Mouse (Mus musculus): Measurements from ENCODE around the gene Itih3. TPM values are rescaled to one million over a fixed set of nuclear protein-coding genes. Genes with fewer than 3 reads are reported as not detected.

Gene Itih3
- polyA plus RNA-seq, 1 experiment from 2014 or later: 0.32 TPM

GRCm38 (mm10) chr14:30913404-30913803, 10.2 kb downstream of the Itih3 start:
- DNase-seq (ENCODE audit: low spot score) (no peak), ATAC-seq (replicated peaks; ENCODE audit: insufficient number of reproducible peaks, low FRiP score, low TSS enrichment, low read depth) (no peak)
- no peaks in the 10 kb centered on the region for H3K9me3 ChIP-seq (replicated peaks; ENCODE audit: control insufficient read depth, low read length)
- H3K27ac ChIP-seq (replicated peaks; ENCODE audit: low read depth, low read length): no peak overlapping the region
- H3K9ac ChIP-seq (replicated peaks; ENCODE audit: low read length): no peak overlapping the region
- no peaks in the 10 kb centered on the region for H3K27me3 ChIP-seq (ENCODE audit: control insufficient read depth, insufficient read depth, low read length)
- no peaks in the 10 kb centered on the region for H3K4me1 ChIP-seq (ENCODE audit: control insufficient read depth, insufficient read depth, low read length)
- H3K4me3 ChIP-seq (ENCODE audit: low read depth, low read length): no peak overlapping the region
- H3K36me3 ChIP-seq (replicated peaks; ENCODE audit: control insufficient read depth, insufficient read depth, low read depth, low read length): no peaks in the 10 kb centered on the region
- no peak overlapping the region for H3K4me2 ChIP-seq (ENCODE audit: low read depth, low read length)
- WGBS: 89% methylated on average over 5 of the region's 5 CpGs

GRCm38 (mm10) chr14:30912641-30913040, 10.9 kb downstream of the Itih3 start:
- Histone ChIP-seq H3K4me2 (ENCODE audit: low read depth, low read length) (no peak overlapping the region), H3K9ac (replicated peaks; ENCODE audit: low read length) (no peak overlapping the region), H3K4me3 (ENCODE audit: low read depth, low read length) (no peak overlapping the region), H3K9me3 (replicated peaks; ENCODE audit: control insufficient read depth, low read length) (no peaks in the 10 kb centered on the region), H3K27ac (replicated peaks; ENCODE audit: low read depth, low read length) (no peak overlapping the region), H3K4me1 (ENCODE audit: control insufficient read depth, insufficient read depth, low read length) (no peaks in the 10 kb centered on the region), H3K27me3 (ENCODE audit: control insufficient read depth, insufficient read depth, low read length) (no peaks in the 10 kb centered on the region), H3K36me3 (replicated peaks; ENCODE audit: control insufficient read depth, insufficient read depth, low read depth, low read length) (no peaks in the 10 kb centered on the region)
- DNase-seq (ENCODE audit: low spot score): no peak
- no peak for ATAC-seq (replicated peaks; ENCODE audit: insufficient number of reproducible peaks, low FRiP score, low TSS enrichment, low read depth)
- WGBS: 79% methylated on average over 8 of the region's 8 CpGs

GRCm38 (mm10) chr14:30911141-30911540, 12.4 kb downstream of the Itih3 start:
- Histone ChIP-seq H3K9ac (replicated peaks; ENCODE audit: low read length) (no peak overlapping the region), H3K27me3 (ENCODE audit: control insufficient read depth, insufficient read depth, low read length) (no peaks in the 10 kb centered on the region), H3K27ac (replicated peaks; ENCODE audit: low read depth, low read length) (no peak overlapping the region), H3K4me2 (ENCODE audit: low read depth, low read length) (no peak overlapping the region), H3K4me3 (ENCODE audit: low read depth, low read length) (no peak overlapping the region), H3K4me1 (ENCODE audit: control insufficient read depth, insufficient read depth, low read length) (no peaks in the 10 kb centered on the region), H3K36me3 (replicated peaks; ENCODE audit: control insufficient read depth, insufficient read depth, low read depth, low read length) (no peaks in the 10 kb centered on the region), H3K9me3 (replicated peaks; ENCODE audit: control insufficient read depth, low read length) (no peaks in the 10 kb centered on the region)
- DNase-seq (ENCODE audit: low spot score) (no peak), ATAC-seq (replicated peaks; ENCODE audit: insufficient number of reproducible peaks, low FRiP score, low TSS enrichment, low read depth) (no peak)
- 93% methylated on average over 8 of the region's 8 CpGs for WGBS

GRCm38 (mm10) chr14:30907814-30908265, 15.7 kb downstream of the Itih3 start:
- Histone ChIP-seq H3K27ac (replicated peaks; ENCODE audit: low read depth, low read length) (no peak overlapping the region), H3K36me3 (replicated peaks; ENCODE audit: control insufficient read depth, insufficient read depth, low read depth, low read length) (no peaks in the 10 kb centered on the region), H3K9ac (replicated peaks; ENCODE audit: low read length) (no peak overlapping the region), H3K27me3 (ENCODE audit: control insufficient read depth, insufficient read depth, low read length) (no peaks in the 10 kb centered on the region), H3K4me2 (ENCODE audit: low read depth, low read length) (no peak overlapping the region), H3K4me1 (ENCODE audit: control insufficient read depth, insufficient read depth, low read length) (no peaks in the 10 kb centered on the region), H3K4me3 (ENCODE audit: low read depth, low read length) (no peak overlapping the region), H3K9me3 (replicated peaks; ENCODE audit: control insufficient read depth, low read length) (no peaks in the 10 kb centered on the region)
- WGBS: 80% methylated on average over 3 of the region's 3 CpGs
- ATAC-seq (replicated peaks; ENCODE audit: insufficient number of reproducible peaks, low FRiP score, low TSS enrichment, low read depth) (no peak), DNase-seq (ENCODE audit: low spot score) (no peak)

GRCm38 (mm10) chr14:30906001-30906400, 17.6 kb downstream of the Itih3 start:
- no peaks in the 10 kb centered on the region for H3K27me3 ChIP-seq (ENCODE audit: control insufficient read depth, insufficient read depth, low read length)
- H3K9me3 ChIP-seq (replicated peaks; ENCODE audit: control insufficient read depth, low read length): no peaks in the 10 kb centered on the region
- ATAC-seq (replicated peaks; ENCODE audit: insufficient number of reproducible peaks, low FRiP score, low TSS enrichment, low read depth) (no peak), DNase-seq (ENCODE audit: low spot score) (no peak)
- no peak overlapping the region for H3K9ac ChIP-seq (replicated peaks; ENCODE audit: low read length)
- 94% methylated on average over 6 of the region's 6 CpGs for WGBS
- no peak overlapping the region for H3K4me2 ChIP-seq (ENCODE audit: low read depth, low read length)
- no peak overlapping the region for H3K4me3 ChIP-seq (ENCODE audit: low read depth, low read length)
- no peaks in the 10 kb centered on the region for H3K4me1 ChIP-seq (ENCODE audit: control insufficient read depth, insufficient read depth, low read length)
- no peak overlapping the region for H3K27ac ChIP-seq (replicated peaks; ENCODE audit: low read depth, low read length)
- H3K36me3 ChIP-seq (replicated peaks; ENCODE audit: control insufficient read depth, insufficient read depth, low read depth, low read length): no peaks in the 10 kb centered on the region

GRCm38 (mm10) chr14:30904307-30904706, 19.3 kb downstream of the Itih3 start:
- Histone ChIP-seq H3K4me1 (ENCODE audit: control insufficient read depth, insufficient read depth, low read length) (no peaks in the 10 kb centered on the region), H3K9ac (replicated peaks; ENCODE audit: low read length) (no peak overlapping the region), H3K27me3 (ENCODE audit: control insufficient read depth, insufficient read depth, low read length) (no peaks in the 10 kb centered on the region), H3K27ac (replicated peaks; ENCODE audit: low read depth, low read length) (no peak overlapping the region), H3K4me3 (ENCODE audit: low read depth, low read length) (no peak overlapping the region), H3K4me2 (ENCODE audit: low read depth, low read length) (no peak overlapping the region), H3K9me3 (replicated peaks; ENCODE audit: control insufficient read depth, low read length) (no peaks in the 10 kb centered on the region), H3K36me3 (replicated peaks; ENCODE audit: control insufficient read depth, insufficient read depth, low read depth, low read length) (no peaks in the 10 kb centered on the region)
- ATAC-seq (replicated peaks; ENCODE audit: insufficient number of reproducible peaks, low FRiP score, low TSS enrichment, low read depth): no peak
- no peak for DNase-seq (ENCODE audit: low spot score)
- 83% methylated on average over 8 of the region's 8 CpGs for WGBS

- Histone ChIP-seq H3K9ac (replicated peaks; ENCODE audit: low read length) (no peak overlapping the region), H3K9me3 (replicated peaks; ENCODE audit: control insufficient read depth, low read length) (no peaks in the 10 kb centered on the region), H3K4me2 (ENCODE audit: low read depth, low read length) (no peak overlapping the region), H3K27me3 (ENCODE audit: control insufficient read depth, insufficient read depth, low read length) (no peaks in the 10 kb centered on the region), H3K4me3 (ENCODE audit: low read depth, low read length) (no peak overlapping the region), H3K27ac (replicated peaks; ENCODE audit: low read depth, low read length) (no peak overlapping the region), H3K4me1 (ENCODE audit: control insufficient read depth, insufficient read depth, low read length) (no peaks in the 10 kb centered on the region), H3K36me3 (replicated peaks; ENCODE audit: control insufficient read depth, insufficient read depth, low read depth, low read length) (no peaks in the 10 kb centered on the region)
- 70% methylated on average over 3 of the region's 3 CpGs for WGBS
- ATAC-seq (replicated peaks; ENCODE audit: insufficient number of reproducible peaks, low FRiP score, low TSS enrichment, low read depth): no peak
- DNase-seq (ENCODE audit: low spot score): no peak
These were observed 20.5 kb downstream of the Itih3 start for GRCm38 (mm10) chr14:30903036-30903435.

- H3K36me3 ChIP-seq (replicated peaks; ENCODE audit: control insufficient read depth, insufficient read depth, low read depth, low read length): no peaks in the 10 kb centered on the region
- DNase-seq (ENCODE audit: low spot score) (no peak), ATAC-seq (replicated peaks; ENCODE audit: insufficient number of reproducible peaks, low FRiP score, low TSS enrichment, low read depth) (no peak)
- H3K9ac ChIP-seq (replicated peaks; ENCODE audit: low read length): no peak overlapping the region
- no peaks in the 10 kb centered on the region for H3K27me3 ChIP-seq (ENCODE audit: control insufficient read depth, insufficient read depth, low read length)
- no peak overlapping the region for H3K4me3 ChIP-seq (ENCODE audit: low read depth, low read length)
- no peaks in the 10 kb centered on the region for H3K4me1 ChIP-seq (ENCODE audit: control insufficient read depth, insufficient read depth, low read length)
- no peak overlapping the region for H3K27ac ChIP-seq (replicated peaks; ENCODE audit: low read depth, low read length)
- WGBS: 90% methylated on average over 5 of the region's 5 CpGs
- no peak overlapping the region for H3K4me2 ChIP-seq (ENCODE audit: low read depth, low read length)
- H3K9me3 ChIP-seq (replicated peaks; ENCODE audit: control insufficient read depth, low read length): no peaks in the 10 kb centered on the region
These were observed 20.9 kb downstream of the Itih3 start for GRCm38 (mm10) chr14:30902628-30903027.

Measured in embryonic facial prominence, embryonic 11.5 days (tissue).